Mouse (Mus musculus) layer of hippocampus, postnatal 14 days (tissue): ENCODE data around the gene A4galt. TPM values are rescaled to one million over a fixed set of nuclear protein-coding genes. Genes with fewer than 3 reads are reported as not detected.
A peak's percentile ranks its signal among the peaks of the same experiment; 100 is the strongest.
"Not testable (repeated sequence)": the region's sequence is repeated elsewhere in the genome, so short reads cannot be mapped to it uniquely, and the experiment has no call there.

Experiments
- DNase-seq, 2 experiments: peaks; one replicate each; pipeline ENCODE4 v3.0.0; 2021 to 2022; ENCODE audit warnings: low spot score in 2 of 2, mixed read lengths in 1 of 2
- long read RNA-seq, 2 experiments: library from polyadenylated mRNA; stranded (forward); transcript quantifications; one replicate each; pipeline ENCODE4 v2.0.0; 2021
- total RNA-seq, 2 experiments: library from RNA; stranded (reverse); gene quantifications; 2 replicates each; pipeline ENCODE4 v1.2.3; 2021

Gene A4galt
- total RNA-seq: 1 to 10 TPM; 1.8 to 1.9 TPM
- long read RNA-seq, experiment 1: 0 reads
- long read RNA-seq, experiment 2: 0 reads

- DNase-seq: no peak
These were observed at the start of gene A4galt for GRCm38 (mm10) chr15:83251176-83252004. A4galt (minus strand) TSS chr15:83251774.

DNA sequence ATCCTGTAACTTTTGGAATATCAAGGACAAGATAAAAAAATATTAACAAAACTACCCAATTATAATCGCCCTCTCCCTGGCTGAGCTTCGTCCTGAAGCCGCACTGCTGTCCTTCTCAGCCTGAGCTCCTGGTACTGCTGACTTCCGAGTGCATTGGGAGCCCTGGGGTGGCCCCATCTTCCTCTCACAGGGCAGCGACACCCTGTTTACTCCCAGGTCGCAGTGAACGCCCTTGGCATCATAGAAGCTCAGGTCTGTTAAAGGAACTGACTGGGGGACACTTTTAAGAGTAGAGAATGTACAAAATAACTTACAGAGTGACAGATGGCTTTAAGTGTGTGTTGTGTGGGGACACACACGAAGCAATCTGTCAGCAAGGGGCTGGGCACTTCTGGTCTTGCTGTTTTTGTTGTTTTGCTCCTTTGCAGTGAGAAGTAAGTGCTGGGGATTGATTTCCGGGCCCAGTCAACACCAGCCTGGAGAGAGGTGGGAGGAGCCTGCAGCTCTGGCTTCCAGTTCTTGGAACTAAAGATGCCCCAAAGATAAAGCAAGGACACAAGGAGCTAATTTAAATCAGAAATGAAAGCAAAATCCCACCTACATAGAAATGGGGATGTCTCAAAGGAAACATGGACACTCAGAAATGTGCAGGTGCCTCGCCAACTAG lies 48.5 kb upstream of the A4galt start:
- no peak for DNase-seq

DNA sequence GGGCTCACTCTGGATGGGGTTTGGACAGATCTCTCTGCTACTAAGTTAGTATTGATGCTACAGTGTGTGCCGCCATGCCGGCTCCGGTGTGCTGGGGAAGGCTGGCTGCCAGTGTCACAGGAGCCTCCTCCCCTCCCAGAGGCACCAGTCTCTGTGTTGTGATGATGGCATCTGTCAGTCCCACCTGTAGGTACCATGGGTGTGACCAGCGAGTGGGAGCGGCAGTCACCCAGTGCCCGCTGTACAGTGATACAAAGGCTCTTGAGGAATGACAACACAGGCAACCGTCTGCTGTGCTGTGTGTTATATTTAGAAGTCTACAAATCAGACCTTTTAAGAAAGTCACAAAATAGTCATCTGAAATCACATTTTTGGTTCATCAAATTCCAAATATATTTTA lies 47.9 kb upstream of the A4galt start:
- no peak for DNase-seq

DNA sequence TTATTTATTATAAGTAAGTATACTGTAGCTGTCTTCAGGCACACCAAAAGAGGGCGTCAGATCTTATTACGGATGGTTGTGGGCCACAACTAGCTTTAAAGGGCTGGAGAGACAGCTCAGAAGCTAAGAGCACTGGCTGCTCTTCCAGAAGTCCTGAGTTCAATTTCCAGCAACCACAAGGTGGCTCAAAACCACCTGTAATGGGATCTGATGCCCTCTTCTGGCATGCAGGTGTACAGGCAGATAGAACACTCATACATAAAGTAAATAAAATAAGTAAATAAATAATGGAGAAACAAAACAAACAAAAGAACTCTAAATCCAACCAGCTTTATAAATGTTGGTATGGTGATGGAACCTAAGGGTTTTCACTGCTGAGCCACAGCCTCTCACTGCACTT lies 47.2 kb upstream of the A4galt start:
- no peak for DNase-seq

DNA sequence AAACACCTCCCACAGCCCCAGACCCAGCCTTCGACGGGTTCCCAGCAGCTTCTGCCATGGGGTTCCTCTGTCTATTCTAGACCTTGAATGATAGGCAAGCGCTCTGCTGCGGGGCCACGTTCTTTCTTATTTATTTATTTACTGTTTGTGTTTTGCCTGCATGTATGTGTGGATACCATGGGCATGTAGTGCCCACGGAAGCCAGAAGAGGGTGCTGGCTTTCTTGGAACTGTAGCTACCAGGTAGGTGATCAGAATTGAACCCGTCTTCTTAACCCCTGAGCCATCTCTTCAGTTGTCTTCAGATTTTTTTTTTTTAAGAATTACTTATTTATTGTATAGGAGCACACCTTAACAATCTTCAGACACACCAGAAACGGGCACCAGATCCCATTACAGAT lies 46.7 kb upstream of the A4galt start:
- no peak for DNase-seq

GRCm38 (mm10) chr15:83296771-83297311 lies 45.3 kb upstream of the A4galt start:
- DNase-seq: no peak

GRCm38 (mm10) chr15:83296050-83296449 lies 44.5 kb upstream of the A4galt start:
- no peak for DNase-seq

DNA sequence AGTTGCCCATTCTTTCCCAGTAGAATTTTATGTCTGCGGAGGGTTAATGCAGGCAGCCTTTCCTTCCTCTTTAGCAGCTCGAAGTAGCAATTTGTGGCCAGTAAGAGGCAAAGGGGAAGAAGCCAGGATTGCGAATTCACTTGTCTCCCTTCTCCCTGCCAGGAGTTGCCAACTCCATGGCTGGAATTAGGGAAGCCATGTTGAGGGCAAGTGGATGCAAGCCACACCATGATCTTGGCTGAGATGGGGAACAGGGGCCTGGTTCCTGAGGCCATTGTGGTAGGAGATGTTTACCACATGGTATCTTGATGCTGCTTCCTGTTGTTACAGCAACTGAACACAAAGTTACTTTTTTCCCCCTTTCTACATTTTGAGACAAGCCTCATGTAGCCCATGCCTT lies 43.4 kb upstream of the A4galt start:
- no peak for DNase-seq

DNA sequence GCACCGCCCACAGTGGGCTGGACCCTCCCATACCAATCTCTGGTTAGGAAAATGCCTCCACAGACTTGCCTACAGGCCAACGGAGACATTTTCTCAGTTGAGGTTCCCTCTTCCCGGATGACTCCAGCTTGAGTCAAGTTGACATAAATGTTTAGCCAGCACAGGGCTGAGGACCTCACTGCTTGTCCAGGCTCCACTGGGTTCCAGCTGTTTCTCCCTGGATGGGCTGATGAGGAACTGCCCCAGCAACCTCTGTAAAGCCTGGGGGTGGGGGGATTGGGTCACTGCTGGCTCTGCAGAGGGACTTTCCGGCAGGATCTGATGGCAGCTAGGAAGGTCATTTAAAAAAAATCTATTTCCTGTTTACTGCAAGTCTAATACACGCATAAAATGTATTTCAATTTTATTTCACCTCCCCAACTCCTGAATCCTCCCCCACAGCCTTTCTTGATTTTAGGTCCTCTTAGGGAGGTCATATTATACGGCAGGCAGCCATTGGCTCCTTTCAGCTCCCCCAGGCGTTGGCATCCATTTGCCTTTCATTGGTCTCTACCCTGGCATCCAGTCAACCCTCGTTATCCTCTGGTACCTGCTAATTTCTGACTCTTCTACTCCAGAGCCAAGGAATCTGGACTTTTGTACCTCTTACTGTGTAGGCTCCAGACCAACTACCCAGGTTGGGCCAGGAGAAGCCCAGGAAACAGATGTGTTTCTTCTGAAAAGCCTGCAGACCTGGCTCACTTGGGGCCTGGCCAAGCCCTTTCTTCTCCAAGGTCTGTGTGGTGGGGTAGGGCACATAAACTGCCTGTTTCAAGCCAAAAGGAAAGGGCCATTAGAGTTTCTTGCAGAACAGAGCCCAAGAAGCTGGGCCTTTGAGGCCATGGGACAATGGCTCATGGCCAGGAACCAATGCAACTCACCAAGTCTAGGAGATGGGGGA lies 42.4 kb upstream of the A4galt start:
- DNase-seq: peak in 1 of 2 experiments; percentile 29

GRCm38 (mm10) chr15:83293144-83293543 lies 41.6 kb upstream of the A4galt start:
- no peak for DNase-seq

DNA sequence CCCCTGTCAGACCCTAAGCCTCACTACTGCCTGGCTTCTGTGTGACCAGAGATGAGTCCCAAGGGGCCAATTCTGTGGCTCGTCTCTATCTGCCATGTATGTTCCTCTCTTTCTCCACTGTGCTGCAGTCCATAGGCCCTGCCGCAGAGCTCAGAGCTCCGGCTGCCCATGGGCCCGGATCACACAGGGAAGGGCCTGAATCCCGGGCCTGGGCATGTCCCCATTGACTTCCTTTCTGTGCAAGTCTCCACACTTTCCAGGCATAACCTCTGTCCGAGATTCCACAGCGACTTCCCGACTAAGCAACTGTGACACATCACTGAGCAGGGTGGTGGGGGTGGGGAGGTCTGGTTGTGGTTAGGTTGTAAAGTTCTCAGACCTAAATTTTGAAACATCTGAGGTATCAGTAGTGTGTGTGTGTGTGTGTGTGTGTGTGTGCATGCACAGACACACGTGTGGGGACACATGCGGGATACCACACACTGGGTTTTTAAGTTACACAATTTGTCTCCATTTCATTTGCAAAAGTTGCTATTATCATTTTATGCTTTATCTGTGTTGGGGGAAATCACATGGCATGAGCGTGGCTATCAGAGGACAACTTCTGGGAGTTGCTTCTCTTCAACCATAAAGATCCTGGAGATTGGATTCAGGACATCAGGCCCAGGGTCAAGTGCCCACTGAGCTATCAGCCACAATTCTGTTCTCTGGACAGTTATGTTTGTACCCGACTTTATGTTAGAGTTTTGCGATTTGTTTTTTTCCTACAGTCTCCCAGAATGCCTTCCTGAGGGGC lies 40.9 kb upstream of the A4galt start:
- no peak for DNase-seq

GRCm38 (mm10) chr15:83290899-83291298 lies 39.3 kb upstream of the A4galt start:
- DNase-seq: no peak

DNA sequence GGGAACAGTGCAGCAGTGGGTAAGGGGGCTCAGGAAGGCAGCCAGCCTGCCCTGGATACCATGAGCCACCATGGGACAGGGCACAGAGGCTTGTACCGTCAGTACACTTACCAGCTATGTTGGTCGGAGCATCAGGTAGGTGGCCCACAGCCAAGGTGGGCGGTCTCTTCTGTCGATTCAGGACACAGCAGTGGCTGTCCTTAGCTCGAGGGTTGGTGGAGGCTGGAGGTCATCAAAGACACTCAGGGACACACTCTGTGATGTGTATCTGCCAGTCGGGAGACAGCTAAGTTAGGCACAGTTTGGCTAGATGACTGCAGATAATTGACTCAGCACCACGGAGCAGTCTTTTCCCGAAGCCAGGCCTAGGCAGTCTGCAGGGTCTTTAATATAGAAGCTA lies 33.3 kb upstream of the A4galt start:
- no peak for DNase-seq

DNA sequence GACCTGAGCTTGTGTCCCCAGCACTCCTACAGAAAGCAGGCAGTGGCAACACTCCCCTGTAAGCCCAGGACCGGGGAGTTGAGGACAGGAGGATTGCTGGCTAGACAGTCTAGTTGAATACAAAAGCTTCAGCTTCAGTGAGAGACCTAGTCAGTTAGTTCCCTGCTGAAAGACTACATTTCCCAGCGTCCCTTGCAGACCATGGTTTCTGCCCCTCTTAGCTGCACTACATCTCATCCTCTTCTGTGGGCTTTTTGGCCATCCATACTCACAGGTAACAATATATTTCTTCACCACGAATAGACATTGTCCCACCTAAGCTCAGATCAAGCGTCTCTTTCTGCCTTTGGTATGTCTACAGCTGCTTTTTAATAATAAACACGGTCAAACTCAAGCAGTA lies 30.8 kb upstream of the A4galt start:
- no peak for DNase-seq

- no peak for DNase-seq
These were observed 29.7 kb upstream of the A4galt start for GRCm38 (mm10) chr15:83281303-83281702.

DNA sequence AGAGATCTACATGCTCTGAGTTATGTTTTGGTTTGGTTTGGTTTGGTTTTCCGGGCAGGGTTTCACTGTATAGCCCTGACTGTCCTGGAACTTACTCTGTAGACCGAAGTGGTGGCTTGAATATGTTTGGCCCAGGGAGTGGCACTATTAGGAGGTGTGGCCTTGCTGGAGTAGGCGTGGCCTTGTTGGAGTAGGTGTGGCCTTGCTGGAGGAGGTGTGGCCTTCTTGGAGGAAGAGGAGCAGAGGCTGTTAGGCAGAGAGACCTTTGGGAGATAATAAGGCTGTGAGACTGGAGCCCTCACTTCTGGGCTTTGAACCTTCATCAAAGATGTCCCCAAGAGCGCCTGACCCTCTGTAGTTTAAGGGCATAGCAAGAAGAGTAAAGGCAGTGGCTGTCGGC lies 27.0 kb upstream of the A4galt start:
- no peak for DNase-seq

DNA sequence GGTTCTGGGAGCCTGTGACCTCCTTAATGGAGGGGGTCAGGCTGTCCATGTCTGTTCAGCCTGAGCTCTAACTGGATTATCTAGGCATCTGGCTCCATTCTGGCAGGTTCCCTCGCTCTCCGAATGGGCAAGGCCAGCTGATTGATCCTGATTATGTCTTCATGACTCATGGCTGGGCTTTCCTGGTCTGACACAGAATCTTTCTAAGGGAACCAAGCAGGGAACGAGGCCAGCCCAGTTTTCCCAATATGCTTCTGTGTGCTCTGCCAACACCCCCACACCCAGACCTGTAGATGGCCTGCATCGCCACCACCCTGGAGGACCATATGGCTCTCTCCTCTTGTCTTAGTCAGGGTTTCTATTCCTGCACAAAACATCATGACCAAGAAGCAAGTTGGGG lies 25.9 kb upstream of the A4galt start:
- no peak for DNase-seq

- not testable (repeated sequence) for DNase-seq
These were observed 22.7 kb upstream of the A4galt start for GRCm38 (mm10) chr15:83274237-83274636.

DNA sequence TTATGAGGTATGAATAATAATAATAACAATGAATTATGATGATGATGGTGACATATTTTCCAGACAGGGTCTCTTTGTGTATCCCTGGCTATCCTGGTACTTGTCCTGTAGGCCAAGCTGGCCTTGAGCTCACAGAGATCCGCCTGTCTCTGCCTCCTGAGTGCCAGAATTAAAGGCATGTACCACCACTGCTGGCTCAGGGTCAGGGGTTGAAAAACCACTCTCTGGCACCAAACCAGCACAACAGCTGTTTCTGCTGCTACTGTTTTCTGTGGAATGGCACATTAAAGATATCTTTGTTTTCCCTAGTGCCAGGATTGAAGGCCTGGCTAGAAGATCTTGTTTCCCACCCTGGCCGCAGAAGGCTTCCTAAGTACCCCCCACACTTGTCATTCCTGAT lies 21.4 kb upstream of the A4galt start:
- DNase-seq: no peak

- DNase-seq: not testable (repeated sequence)
These were observed 19.6 kb upstream of the A4galt start for GRCm38 (mm10) chr15:83271221-83271620.
